Mouse (Mus musculus) induced T-regulatory cell, adult 2 months (primary cell): ENCODE measurements around the gene Ccm2l.

Experiments
- DNase-seq: peaks from one replicate; pipeline ENCODE4 v3.0.0-alpha.2; 2012; ENCODE audit warnings: low read depth

Gene Ccm2l

DNA sequence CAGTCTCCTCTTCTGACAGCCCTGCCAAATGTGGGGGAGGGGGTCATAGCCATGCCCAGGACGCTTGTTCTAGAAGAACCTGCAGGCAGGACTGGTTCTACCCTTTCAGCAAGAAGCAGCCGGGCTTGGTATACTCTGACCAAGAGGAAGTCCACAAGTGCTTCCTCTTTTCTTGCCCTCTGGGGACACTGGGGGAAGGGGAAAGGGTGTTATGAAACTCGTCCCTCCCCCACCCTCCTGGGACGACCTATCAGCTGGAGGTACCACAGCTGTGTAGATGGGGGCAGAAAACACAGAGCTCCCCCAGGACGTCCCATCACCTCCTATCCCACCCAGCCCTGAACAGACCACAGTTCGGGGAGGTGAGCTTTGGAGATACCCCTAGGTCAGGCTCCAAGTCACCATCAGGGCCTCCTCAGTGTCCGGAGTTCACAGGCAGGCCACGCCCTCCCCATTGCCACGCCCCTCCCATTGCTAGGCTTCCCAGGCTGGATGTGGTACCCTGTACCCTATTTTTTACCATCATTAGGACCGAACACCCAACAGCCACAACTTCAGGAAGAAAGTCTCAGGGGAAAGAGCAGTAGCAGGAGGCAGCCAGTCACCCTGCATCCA, 24.9 kb downstream of the Ccm2l start:
- no peak for DNase-seq

GRCm38 (mm10) chr2:153107046-153107766, 41.5 kb downstream of the Ccm2l start:
- no peak for DNase-seq

GRCm38 (mm10) chr2:153107802-153108201, 42.0 kb downstream of the Ccm2l start:
- no peak for DNase-seq

DNA sequence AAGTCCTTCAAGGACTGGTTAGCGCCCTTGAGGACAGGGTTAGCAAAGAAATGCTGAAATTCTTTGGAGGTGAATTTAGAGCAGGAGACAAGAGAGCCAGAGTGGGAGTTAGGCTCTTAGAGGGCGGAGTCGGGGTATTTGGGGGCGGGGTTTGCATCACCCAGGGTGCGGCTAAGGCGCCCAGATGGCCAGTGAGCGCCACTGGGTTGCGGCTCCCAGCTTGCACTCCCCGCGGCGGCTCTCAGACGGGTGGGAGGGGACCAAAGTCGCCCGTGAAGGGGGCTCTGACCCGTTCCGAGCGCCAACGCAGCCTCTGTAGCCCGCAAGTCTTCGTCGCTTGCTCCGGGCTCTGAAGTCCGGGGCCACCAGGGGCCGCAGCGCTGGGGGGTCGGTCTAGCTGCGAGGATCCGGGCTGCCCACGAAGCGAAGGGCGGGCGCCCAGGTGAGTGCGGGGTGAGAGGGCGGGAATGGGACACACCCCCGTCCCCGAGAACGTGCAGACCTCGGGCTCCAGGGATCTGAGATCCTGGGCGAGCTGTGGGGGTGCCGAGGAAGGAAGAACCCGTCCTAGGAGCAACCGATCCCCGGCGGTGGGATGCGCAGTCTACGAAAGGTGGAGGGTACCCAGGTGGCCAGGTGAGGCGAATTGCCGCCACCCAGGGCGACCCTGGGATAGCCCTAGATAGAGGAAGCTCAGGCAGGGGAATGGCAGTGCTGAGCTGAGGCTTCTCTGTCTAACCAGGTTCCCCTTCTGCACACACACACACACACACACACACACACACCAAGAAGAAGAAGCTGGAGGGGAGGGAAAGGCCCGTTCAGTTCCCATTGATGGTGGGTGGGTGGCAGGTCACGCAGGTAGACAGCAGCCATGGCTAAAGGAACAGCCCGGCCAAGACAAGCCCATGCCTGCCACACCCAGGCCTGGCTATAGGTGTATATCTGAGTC, 42.8 kb downstream of the Ccm2l start, which contains the start of gene Hck:
Gene Hck, plus strand, starts transcription at position 156 of the 952 bp plus-strand sequence.
- DNase-seq, result peak; percentile 11

DNA sequence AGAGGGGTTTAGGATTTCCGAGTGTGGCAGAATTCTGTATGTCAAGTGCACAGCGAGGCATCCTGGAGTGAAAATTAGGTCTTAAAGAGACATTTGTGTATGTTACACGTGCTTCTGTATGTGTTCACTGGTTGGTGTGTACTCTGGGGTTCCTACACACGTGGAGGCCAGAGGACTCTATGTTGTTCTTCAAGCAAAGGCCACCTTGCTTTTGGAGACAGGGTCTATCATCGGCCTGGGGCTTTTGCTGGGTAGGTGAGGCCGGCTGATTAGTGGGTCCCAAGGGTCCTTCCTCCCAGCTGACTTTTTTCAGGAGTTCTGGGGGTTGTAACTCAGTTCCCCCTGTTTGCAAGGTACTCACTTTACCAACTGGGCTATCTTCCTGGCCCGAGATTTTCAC, 43.8 kb downstream of the Ccm2l start:
- no peak for DNase-seq

DNA sequence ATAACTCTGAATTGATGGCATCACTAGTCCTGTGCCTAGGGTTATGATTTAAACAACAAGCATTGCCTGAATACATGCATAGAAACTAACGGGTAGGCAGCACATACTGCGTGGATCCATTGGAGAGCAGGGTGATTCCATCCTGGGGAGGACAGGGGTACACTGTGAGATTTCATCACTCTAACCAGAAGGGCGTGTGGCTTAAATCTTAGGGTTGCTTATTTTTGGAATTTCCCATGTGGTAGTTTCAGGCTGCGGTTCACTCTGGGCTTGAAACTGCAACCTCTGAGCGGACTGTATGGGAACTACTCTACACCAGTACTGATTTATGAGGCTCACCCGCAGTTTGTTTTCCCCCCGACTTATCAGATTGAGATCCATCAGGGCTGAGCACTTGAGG, 45.5 kb downstream of the Ccm2l start:
- no peak for DNase-seq

GRCm38 (mm10) chr2:153115679-153116081, 49.9 kb downstream of the Ccm2l start:
- no peak for DNase-seq

- peak; percentile 9 for DNase-seq
These were observed 51.3 kb downstream of the Ccm2l start for GRCm38 (mm10) chr2:153117051-153117486.

GRCm38 (mm10) chr2:153119488-153119887, 53.7 kb downstream of the Ccm2l start:
- no peak for DNase-seq

GRCm38 (mm10) chr2:153120126-153120525, 54.4 kb downstream of the Ccm2l start:
- no peak for DNase-seq

DNA sequence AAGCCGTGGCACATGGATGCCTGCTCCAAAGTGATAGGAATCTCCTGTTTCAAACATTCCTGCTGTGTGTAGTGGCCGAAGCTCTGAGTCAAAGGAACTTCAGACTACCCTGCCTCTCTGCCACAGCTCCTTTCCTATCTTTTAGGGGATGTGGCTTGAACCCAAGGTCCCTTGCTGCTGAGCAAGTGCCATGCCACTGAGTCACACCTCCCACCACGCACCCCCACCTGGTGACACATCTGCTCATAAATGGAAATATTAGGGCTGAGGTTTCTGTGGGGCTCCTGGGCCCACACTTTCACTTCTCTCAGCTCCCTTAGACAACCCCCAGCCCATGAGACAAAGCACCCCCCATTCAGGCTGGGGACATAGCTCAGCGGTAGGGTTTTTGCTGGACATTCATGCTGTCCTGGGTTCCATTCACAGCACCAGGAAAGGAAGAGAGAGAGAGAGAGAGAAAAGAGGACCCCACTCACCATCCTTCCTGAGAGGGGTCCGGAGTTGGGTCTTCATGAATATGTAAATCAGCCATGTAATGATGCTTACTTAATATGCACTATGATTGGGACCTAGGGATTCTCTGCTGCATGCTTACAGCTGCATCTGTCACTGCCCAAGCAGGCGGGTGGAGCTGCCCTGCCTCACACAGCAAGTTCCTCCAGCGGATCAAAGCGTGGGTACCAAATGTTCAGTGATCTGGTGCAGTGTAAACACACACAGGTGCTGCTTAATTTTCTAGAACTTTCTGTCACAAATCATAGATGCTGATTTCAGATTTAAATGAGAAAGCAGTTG, 56.3 kb downstream of the Ccm2l start:
- DNase-seq, result no peak

- DNase-seq, result no peak
These were observed 56.9 kb downstream of the Ccm2l start for GRCm38 (mm10) chr2:153122701-153123100.

GRCm38 (mm10) chr2:153125875-153126274, 60.1 kb downstream of the Ccm2l start:
- no peak for DNase-seq

DNA sequence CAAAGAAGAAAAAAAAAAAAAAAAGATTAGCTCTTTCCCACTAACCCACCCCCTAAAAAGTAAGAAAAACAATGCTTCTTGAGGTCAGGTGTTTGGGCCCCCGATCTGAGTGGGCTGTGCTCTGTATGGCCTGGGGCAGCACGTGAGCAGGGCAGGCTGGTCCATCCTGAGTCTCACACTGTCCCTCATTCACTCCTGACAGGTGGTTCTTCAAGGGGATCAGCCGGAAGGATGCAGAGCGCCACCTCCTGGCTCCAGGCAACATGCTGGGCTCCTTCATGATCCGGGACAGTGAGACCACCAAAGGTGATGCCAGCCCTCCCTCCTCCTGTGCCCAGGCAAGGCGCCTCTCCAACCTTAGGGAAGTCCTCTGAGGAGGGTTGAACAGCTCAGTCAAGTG, 65.3 kb downstream of the Ccm2l start:
- DNase-seq, result no peak
